ENCODE assay signal across 8 mouse cellular contexts in the genomic region with DNA sequence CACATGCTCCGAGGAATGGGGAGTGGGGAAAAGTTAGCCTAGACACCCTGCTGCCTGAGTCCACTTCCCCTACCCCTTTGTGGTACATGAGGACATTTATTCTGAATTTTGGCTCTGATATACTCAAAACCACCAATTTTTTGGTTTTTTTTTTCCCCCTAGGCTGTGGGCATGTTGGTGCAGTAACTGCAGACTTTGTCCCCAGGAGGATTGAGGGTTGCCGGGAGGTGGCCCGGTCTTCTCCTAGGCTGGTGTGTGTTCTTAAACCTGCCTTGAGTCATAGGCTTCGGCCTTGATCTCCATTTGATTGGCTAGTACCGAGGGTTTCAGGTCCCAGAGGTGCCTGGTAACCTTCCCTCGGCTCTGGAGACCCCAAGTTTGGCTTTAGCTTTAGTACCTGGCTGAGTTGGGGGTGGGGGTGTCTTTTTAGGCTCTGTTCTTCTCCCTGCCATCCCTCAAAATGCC. TPM values are rescaled to one million over a fixed set of nuclear protein-coding genes. Genes with fewer than 3 reads are reported as not detected.
DNase-seq lines count a peak whose midpoint lies in the region; ATAC-seq and TF ChIP-seq lines count a peak whose summit lies in the region.

No protein-coding gene starts in this region.

- H3K27me3 ChIP-seq in heart, embryonic 15.5 days, result no peaks in the 10 kb centered on the region
- no peaks in the 10 kb centered on the region for H3K27me3 ChIP-seq in hindbrain, postnatal 0 days (ENCODE audit: insufficient read depth, low read length)
- no peaks in the 10 kb centered on the region for H3K27me3 ChIP-seq in midbrain, embryonic 11.5 days (ENCODE audit: control insufficient read depth, insufficient read depth, low read length)

- H3K9ac ChIP-seq in heart, embryonic 15.5 days, result peak overlapping the region; percentile 89
- peak overlapping the region; percentile 95 for H3K9ac ChIP-seq in hindbrain, postnatal 0 days (replicated peaks; ENCODE audit: low read length)
- peak overlapping the region; percentile 95 for H3K9ac ChIP-seq in midbrain, embryonic 11.5 days (ENCODE audit: low read length)

- H3K36me3 ChIP-seq in heart, embryonic 15.5 days, result no peaks in the 10 kb centered on the region
- H3K36me3 ChIP-seq in hindbrain, postnatal 0 days (ENCODE audit: insufficient read depth, low read length), result no peaks in the 10 kb centered on the region
- H3K36me3 ChIP-seq in midbrain, embryonic 11.5 days (ENCODE audit: control insufficient read depth, insufficient read depth, low read length), result no peaks in the 10 kb centered on the region

- no peak for TF ChIP-seq CTCF in hindbrain, postnatal 0 days (IDR thresholded peaks at IDR 0.05; ENCODE audit: low read depth)

- peaks cover 52% of the 10 kb centered on the region for H3K4me1 ChIP-seq in heart, embryonic 15.5 days (replicated peaks)
- peaks cover 20% of the 10 kb centered on the region for H3K4me1 ChIP-seq in hindbrain, postnatal 0 days (ENCODE audit: insufficient read depth, low read length)
- H3K4me1 ChIP-seq in midbrain, embryonic 11.5 days (ENCODE audit: control insufficient read depth, insufficient read depth, low read length), result peaks cover 39% of the 10 kb centered on the region

- ATAC-seq in heart, embryonic 15.5 days (replicated peaks; ENCODE audit: insufficient number of reproducible peaks, insufficient read depth, low FRiP score, low read depth), result no peak
- no peak for ATAC-seq in hindbrain, postnatal 0 days
- ATAC-seq in midbrain, embryonic 11.5 days (ENCODE audit: low FRiP score), result no peak

- intact Hi-C loops in heart, postnatal 10 days (cut with DNase I), result loop anchor here (2.0 kb wide), 1 partner anchor 34 kb away; no protein-coding TSS in a partner anchor

- peak overlapping the region; percentile 36; the same call in 1 of the 2 replicates for H3K27ac ChIP-seq in heart, embryonic 15.5 days
- peak overlapping the region; percentile 91 for H3K27ac ChIP-seq in hindbrain, postnatal 0 days
- H3K27ac ChIP-seq in midbrain, embryonic 11.5 days (ENCODE audit: low read depth, low read length), result peak overlapping the region; percentile 69

- DNase-seq in heart, postnatal 10 days, result no peak
- peak; percentile 43 for DNase-seq in adrenal gland, postnatal 14 days
- DNase-seq in hindbrain, postnatal 0 days (ENCODE audit: low spot score), result no peak
- DNase-seq in midbrain, embryonic 11.5 days (ENCODE audit: low spot score, missing footprints), result no peak
- DNase-seq in right cerebral cortex, postnatal 36 days (ENCODE audit: low spot score in 2 of 2), result no peak
- no peak for DNase-seq in right cerebral cortex, postnatal 4 days
- DNase-seq in retina, postnatal 1 day, result no peak

- 52% methylated on average over 6 of the region's 6 CpGs for WGBS in heart, embryonic 15.5 days
- WGBS in hindbrain, postnatal 0 days, result 28% methylated on average over 6 of the region's 6 CpGs
- 61% methylated on average over 6 of the region's 6 CpGs for WGBS in midbrain, embryonic 11.5 days

- H3K4me3 ChIP-seq in heart, embryonic 15.5 days, result peak overlapping the region; percentile 77
- peak overlapping the region; percentile 74 for H3K4me3 ChIP-seq in hindbrain, postnatal 0 days (ENCODE audit: low read length)
- H3K4me3 ChIP-seq in midbrain, embryonic 11.5 days (ENCODE audit: low read depth, low read length), result peak overlapping the region; percentile 96

- peak overlapping the region; percentile 89 for H3K4me2 ChIP-seq in heart, embryonic 15.5 days
- H3K4me2 ChIP-seq in hindbrain, postnatal 0 days (ENCODE audit: low read depth, low read length), result peak overlapping the region; percentile 88
- peak overlapping the region; percentile 83 for H3K4me2 ChIP-seq in midbrain, embryonic 11.5 days

- H3K9me3 ChIP-seq in heart, embryonic 15.5 days (replicated peaks), result no peaks in the 10 kb centered on the region
- H3K9me3 ChIP-seq in hindbrain, postnatal 0 days (ENCODE audit: low read length), result no peaks in the 10 kb centered on the region
- H3K9me3 ChIP-seq in midbrain, embryonic 11.5 days (ENCODE audit: control insufficient read depth, low read length), result no peaks in the 10 kb centered on the region

RNA-seq across cellular contexts. Expression of a gene that starts 1.7 kb away (rescaled TPM):
- polyA plus RNA-seq in heart, embryonic 15.5 days (2015; fragmentation: Nextera tagmentation; extraction: Ambion mirVana), result 9.4 and 16.3 TPM in 2 replicates
- total RNA-seq in heart, postnatal 10 days (2021), result 10 to 100 TPM; 32.8 to 38.5 TPM
- 94.6 and 96.2 TPM in 2 replicates for total RNA-seq in adrenal gland, postnatal 14 days (2021)
- 230 and 250 TPM in 2 replicates for total RNA-seq in hindbrain, postnatal 0 days (2014; rRNA removed)
- 160 and 163 TPM in 2 replicates for polyA plus RNA-seq in hindbrain, postnatal 0 days (2015; fragmentation: Nextera tagmentation; extraction: Ambion mirVana)
- polyA plus RNA-seq in midbrain, embryonic 11.5 days (2014; fragmentation: Nextera tagmentation; extraction: Ambion mirVana), result 23.7 and 28.5 TPM in 2 replicates

Comparison
In these comparisons a context has a peak if more than half of its experiments do, and no peak if none do; other contexts are left out.
1. H3K27ac ChIP-seq: peak in every context shown above with its lines; median percentile 91 in hindbrain, postnatal 0 days; 69 in midbrain, embryonic 11.5 days; 36 in heart, embryonic 15.5 days.